Mouse (Mus musculus) G1E (cell line): ENCODE measurements around the gene Adgra3.

Experiments
- CTCF ChIP-seq: IDR thresholded peaks from 2 replicates; pipeline ENCODE4 v1.5.1; 2012; ENCODE audit warnings: low read depth, low read length, inconsistent platforms, mixed read lengths
- GATA1 ChIP-seq: IDR thresholded peaks from 2 replicates; pipeline ENCODE4 v1.6.1; 2012; ENCODE audit warnings: borderline replicate concordance, low read length, inconsistent platforms, mixed read lengths
- GATA2 ChIP-seq: IDR thresholded peaks from 2 replicates; pipeline ENCODE4 v1.6.1; 2012; ENCODE audit warnings: low read depth, low read length, inconsistent platforms, borderline replicate concordance
- TAL1 ChIP-seq: conservative IDR thresholded peaks from 2 replicates; pipeline ENCODE4 v1.6.1; 2012; ENCODE audit warnings: low read depth, low read length, inconsistent platforms, mixed read lengths

GRCm38 (mm10) chr5:49979246-49979645, 79.6 kb downstream of the Adgra3 start:
- TF ChIP-seq CTCF = no peak
- no peak for TF ChIP-seq TAL1
- TF ChIP-seq GATA1 = no peak
- TF ChIP-seq GATA2 = no peak
